Mouse (Mus musculus) ES-E14 (cell line): ENCODE data around the gene Efhc1. TPM values are rescaled to one million over a fixed set of nuclear protein-coding genes. Genes with fewer than 3 reads are reported as not detected.
A peak's percentile ranks its signal among the peaks of the same experiment; 100 is the strongest.

Source experiments
- DNase-seq: peaks from one replicate; pipeline ENCODE4 v3.0.0-alpha.2; 2013; ENCODE audit warnings: low read depth, low spot score
- H3K27ac ChIP-seq: 2 replicates; pipeline ENCODE4 v1.5.1; 2012; ENCODE audit warnings: low read depth, mild to moderate bottlenecking, low read length, moderate library complexity, mixed read lengths; ENCODE audit not compliant: poor library complexity, insufficient read depth, severe bottlenecking
- H3K36me3 ChIP-seq: 2 replicates; pipeline ENCODE4 v1.6.1; 2012; ENCODE audit warnings: mild to moderate bottlenecking, low read length, moderate library complexity, mixed read lengths; ENCODE audit not compliant: control insufficient read depth, poor library complexity, insufficient read depth, severe bottlenecking
- H3K4me1 ChIP-seq, 2 experiments: fragments of 150-350 bp in 1 of 2; sonication (generic) in 1 of 2; 2 replicates each; pipeline ENCODE4 v1.6.1; 2012; ENCODE audit warnings: low read length in 2 of 2, mild to moderate bottlenecking in 1 of 2, mixed read lengths in 1 of 2; ENCODE audit not compliant: control insufficient read depth in 2 of 2, insufficient read depth in 2 of 2, poor library complexity in 1 of 2
- H3K4me3 ChIP-seq, 2 experiments: fragments of 150-350 bp in 1 of 2; sonication (generic) in 1 of 2; 2 replicates each; pipeline ENCODE4 v1.5.1; 2012; ENCODE audit warnings: low read length in 2 of 2, low read depth in 1 of 2, mild to moderate bottlenecking in 1 of 2, mixed read lengths in 1 of 2; ENCODE audit not compliant: insufficient read depth in 1 of 2, poor library complexity in 1 of 2, severe bottlenecking in 1 of 2
- H3K9ac ChIP-seq: 2 replicates; pipeline ENCODE4 v1.6.1; 2012; ENCODE audit warnings: low read depth, mild to moderate bottlenecking, low read length, mixed read lengths; ENCODE audit not compliant: poor library complexity, insufficient read depth, severe bottlenecking
- H3K9me3 ChIP-seq: fragments of 150-350 bp; sonication (generic); 2 replicates; pipeline ENCODE4 v1.6.1; 2012; ENCODE audit warnings: low read depth, mild to moderate bottlenecking, low read length; ENCODE audit not compliant: control insufficient read depth, insufficient read depth
- CHD2 ChIP-seq: IDR thresholded peaks from 2 replicates; pipeline ENCODE4 v1.6.1; 2014; ENCODE audit warnings: mild to moderate bottlenecking, low read depth, low read length, inconsistent platforms
- HCFC1 ChIP-seq: IDR thresholded peaks from 2 replicates; pipeline ENCODE4 v1.6.1; 2012; ENCODE audit warnings: low read length, inconsistent platforms, borderline replicate concordance; ENCODE audit not compliant: insufficient read depth
- MAFK ChIP-seq: IDR thresholded peaks from 2 replicates; pipeline ENCODE4 v1.6.1; 2014; ENCODE audit warnings: mild to moderate bottlenecking, low read depth, low read length, inconsistent platforms; ENCODE audit not compliant: insufficient read depth
- ZC3H11A ChIP-seq: IDR thresholded peaks from 2 replicates; pipeline ENCODE4 v1.6.1; 2012; ENCODE audit warnings: low read depth, mild to moderate bottlenecking, inconsistent platforms, low read length, borderline replicate concordance
- ZNF384 ChIP-seq: IDR thresholded peaks from 2 replicates; pipeline ENCODE4 v1.6.1; 2012; ENCODE audit warnings: low read depth, low read length, inconsistent platforms
- in situ Hi-C, 2 experiments: fragments of 600-800 bp; cut with MboI; formaldehyde crosslinking; loops; one replicate each; pipeline ENCODE4 v1.15.1; 2025; ENCODE audit warnings: low sequenced_read_pairs in 2 of 2, inconsistent platforms in 1 of 2; ENCODE audit not compliant: unreplicated experiment in 2 of 2
- total RNA-seq: library from RNA; depleted of rRNA; stranded (reverse); fragments of 300-350 nt; gene quantifications from 2 replicates; pipeline ENCODE4 v1.2.3, GENCODE M21; 2012

Gene Efhc1
- total RNA-seq, 1 experiment: 1.7 TPM

- in situ Hi-C loops: no loop called here
- no peak for TF ChIP-seq ZC3H11A
- no peak for TF ChIP-seq ZNF384
- TF ChIP-seq HCFC1: no peak
- no peak for TF ChIP-seq CHD2
- no peak for TF ChIP-seq MAFK
- no peak overlapping the region for H3K9ac ChIP-seq
- no peaks in the 10 kb centered on the region for H3K4me1 ChIP-seq
- H3K4me3 ChIP-seq: no peak overlapping the region
- no peak for DNase-seq
- H3K36me3 ChIP-seq: no peaks in the 10 kb centered on the region
- no peak overlapping the region for H3K27ac ChIP-seq
- H3K9me3 ChIP-seq: no peaks in the 10 kb centered on the region
Measured at GRCm38 (mm10) chr1:20926376-20926775, 25.1 kb upstream of the Efhc1 start.

GRCm38 (mm10) chr1:20928487-20928886, 22.9 kb upstream of the Efhc1 start:
- DNase-seq: no peak
- Histone ChIP-seq H3K9ac (no peak overlapping the region), H3K36me3 (no peaks in the 10 kb centered on the region), H3K27ac (no peak overlapping the region), H3K9me3 (no peaks in the 10 kb centered on the region), H3K4me3 (no peak overlapping the region), H3K4me1 (no peaks in the 10 kb centered on the region)
- in situ Hi-C loops: no loop called here
- TF ChIP-seq ZC3H11A (no peak), CHD2 (no peak), MAFK (no peak), HCFC1 (no peak)

- Histone ChIP-seq H3K4me1 (peaks cover 0 to 4% of the 10 kb centered on the region in 2 experiments; a peak in 2 of 4 replicates), H3K9ac (no peak overlapping the region), H3K4me3 (no peak overlapping the region), H3K27ac (no peak overlapping the region), H3K36me3 (no peaks in the 10 kb centered on the region; the same call in 1 of the 2 replicates), H3K9me3 (no peaks in the 10 kb centered on the region)
- no peak for DNase-seq
- TF ChIP-seq HCFC1 (no peak), CHD2 (no peak), ZNF384 (no peak), ZC3H11A (no peak; the same call in 1 of the 2 replicates), MAFK (no peak)
- in situ Hi-C loops: loop anchor here (10.0 kb wide), 1 partner anchor 231 kb away; no protein-coding TSS in a partner anchor
Measured at GRCm38 (mm10) chr1:20933457-20933856, 18.0 kb upstream of the Efhc1 start.

- in situ Hi-C loops: loop anchor here (10.0 kb wide), 1 partner anchor 230 kb away; no protein-coding TSS in a partner anchor
- no peak overlapping the region for H3K27ac ChIP-seq
- peak overlapping the region; percentile 1; the same call in 1 of the 2 replicates for H3K9ac ChIP-seq
- peak overlapping the region in 1 of 2 experiments; percentile 8; a peak in 2 of 4 replicates for H3K4me3 ChIP-seq
- no peak for TF ChIP-seq HCFC1
- no peak for TF ChIP-seq CHD2
- no peak for TF ChIP-seq ZC3H11A
- DNase-seq: no peak
- peaks cover 0 to 4% of the 10 kb centered on the region in 2 experiments; a peak in 2 of 4 replicates for H3K4me1 ChIP-seq
- H3K36me3 ChIP-seq: no peaks in the 10 kb centered on the region; the same call in 1 of the 2 replicates
- H3K9me3 ChIP-seq: no peaks in the 10 kb centered on the region
Measured at GRCm38 (mm10) chr1:20935106-20935505, 16.3 kb upstream of the Efhc1 start.

GRCm38 (mm10) chr1:20939046-20939445, 12.4 kb upstream of the Efhc1 start:
- no peaks in the 10 kb centered on the region; the same call in 1 of the 2 replicates for H3K36me3 ChIP-seq
- DNase-seq: peak; percentile 54
- H3K9me3 ChIP-seq: no peaks in the 10 kb centered on the region
- no peak overlapping the region for H3K27ac ChIP-seq
- peaks cover 0 to 4% of the 10 kb centered on the region in 2 experiments; a peak in 2 of 4 replicates for H3K4me1 ChIP-seq
- no peak overlapping the region for H3K9ac ChIP-seq
- H3K4me3 ChIP-seq: no peak overlapping the region
- TF ChIP-seq HCFC1: no peak
- no peak for TF ChIP-seq ZNF384
- TF ChIP-seq ZC3H11A: peak; percentile 65; the same call in 1 of the 2 replicates
- no peak for TF ChIP-seq MAFK
- TF ChIP-seq CHD2: no peak
- in situ Hi-C loops: loop anchor here (10.0 kb wide), 1 partner anchor 226 kb away; no protein-coding TSS in a partner anchor
